Mouse (Mus musculus) yolk sac, embryonic 10.5 days (tissue): Measurements from ENCODE around the gene Mrps36.
A peak's percentile ranks its signal among the peaks of the same experiment; 100 is the strongest.
"Not testable (repeated sequence)": the region's sequence is repeated elsewhere in the genome, so short reads cannot be mapped to it uniquely, and the experiment has no call there.

Source experiments
- DNase-seq: peaks from one replicate; pipeline ENCODE4 v3.0.0-alpha.2; 2017; ENCODE audit warnings: low spot score

Gene Mrps36

GRCm38 (mm10) chr13:100732756-100733155, 11.7 kb downstream of the Mrps36 start:
- DNase-seq = no peak

DNA sequence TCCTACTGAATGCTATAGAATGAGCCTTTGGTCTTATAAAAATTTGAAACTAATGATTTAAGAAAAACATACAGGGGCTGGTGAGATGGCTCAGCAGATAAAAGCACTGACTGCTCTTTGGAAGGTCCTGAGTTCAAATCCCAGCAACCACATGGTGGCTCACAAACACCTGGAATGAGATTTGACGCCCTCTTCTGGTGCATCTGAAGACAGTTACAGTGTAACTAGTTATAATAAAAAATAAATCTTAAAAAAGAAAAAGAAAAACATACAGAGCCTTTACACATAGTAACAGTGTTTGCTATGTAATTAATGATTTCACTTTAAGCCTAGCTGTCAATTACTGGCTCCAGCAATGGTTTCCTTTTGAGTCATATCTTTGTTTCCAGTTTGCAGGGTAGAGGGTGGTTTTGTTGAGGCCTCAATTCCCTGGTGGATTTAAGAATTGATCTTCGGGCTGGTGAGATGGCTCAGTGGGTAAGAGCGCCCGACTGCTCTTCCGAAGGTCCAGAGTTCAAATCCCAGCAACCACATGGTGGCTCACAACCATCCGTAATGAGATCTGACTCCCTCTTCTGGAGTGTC, 12.9 kb downstream of the Mrps36 start:
- not testable (repeated sequence) for DNase-seq

DNA sequence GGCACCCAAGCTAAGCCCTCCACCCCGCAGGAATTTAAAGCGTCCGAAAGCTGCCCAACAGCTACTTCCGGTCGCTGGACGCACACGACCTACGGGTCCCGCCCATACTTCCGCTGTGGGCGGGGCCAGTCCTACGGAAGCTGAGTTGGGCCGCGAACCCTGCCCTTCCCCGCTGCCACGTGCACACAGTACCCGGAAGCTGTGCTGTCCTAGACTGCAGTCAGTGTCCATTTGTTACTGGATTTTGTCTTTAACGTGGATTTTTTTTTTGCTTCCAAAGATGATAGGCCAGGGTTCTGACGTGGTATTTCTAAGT, 13.6 kb downstream of the Mrps36 start, which contains the start of gene Cdk7:
TSS of gene Cdk7 (minus strand) at position 79 of the 316 bp plus-strand sequence.
- DNase-seq = peak; percentile 93

DNA sequence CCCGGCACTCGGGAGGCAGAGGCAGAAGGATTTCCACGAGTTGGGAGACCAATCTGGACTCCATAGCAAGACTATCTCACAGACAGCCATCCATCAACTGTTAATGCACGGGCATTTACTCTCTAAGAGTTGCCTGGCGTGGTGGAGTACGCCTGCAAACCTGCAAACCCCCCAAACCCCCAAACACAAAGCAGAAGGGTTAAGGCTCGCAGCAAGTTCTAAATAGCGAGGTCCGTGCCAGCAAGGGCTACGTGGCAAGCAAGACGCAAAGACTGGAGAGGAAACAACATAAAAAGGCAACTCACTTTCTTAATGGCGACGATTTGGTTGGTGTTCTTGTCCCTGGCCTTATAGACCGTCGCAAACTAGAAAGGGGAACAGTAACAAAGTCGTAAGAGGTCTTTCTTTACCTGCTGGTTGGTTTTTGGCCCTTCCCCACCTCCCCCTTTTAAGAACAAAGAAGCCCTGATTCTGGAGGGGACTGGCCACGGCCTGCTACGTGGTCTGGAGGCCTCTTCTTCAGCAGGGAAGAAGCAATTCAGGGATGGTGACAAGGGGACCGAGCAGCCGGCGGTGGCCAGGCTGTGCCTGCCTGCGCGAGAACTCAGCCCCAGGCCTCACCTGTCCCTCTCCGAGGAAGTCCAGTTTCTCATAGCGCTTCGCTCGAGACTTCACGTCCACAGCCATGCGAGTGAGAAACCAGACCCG, 14.2 kb downstream of the Mrps36 start:
- no peak for DNase-seq

DNA sequence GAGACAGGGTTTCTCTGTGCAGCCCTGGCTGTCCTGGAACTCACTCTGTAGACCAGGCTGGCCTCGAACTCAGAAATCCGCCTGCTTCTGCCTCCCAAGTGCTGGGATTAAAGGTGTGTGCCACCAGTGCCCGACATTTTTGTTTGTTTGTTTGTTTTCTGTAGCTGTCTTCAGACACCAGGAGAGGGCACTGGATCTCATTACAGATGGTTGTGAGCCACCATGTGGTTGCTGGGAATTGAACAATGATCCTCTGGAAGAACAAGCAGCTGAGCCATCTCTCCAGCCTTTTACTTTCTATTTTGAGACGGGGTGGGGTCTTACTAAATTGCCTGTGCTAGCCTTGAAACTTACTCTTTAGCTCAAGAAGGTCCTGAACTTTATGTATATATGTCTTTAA, 15.9 kb downstream of the Mrps36 start:
- DNase-seq = not testable (repeated sequence)

DNA sequence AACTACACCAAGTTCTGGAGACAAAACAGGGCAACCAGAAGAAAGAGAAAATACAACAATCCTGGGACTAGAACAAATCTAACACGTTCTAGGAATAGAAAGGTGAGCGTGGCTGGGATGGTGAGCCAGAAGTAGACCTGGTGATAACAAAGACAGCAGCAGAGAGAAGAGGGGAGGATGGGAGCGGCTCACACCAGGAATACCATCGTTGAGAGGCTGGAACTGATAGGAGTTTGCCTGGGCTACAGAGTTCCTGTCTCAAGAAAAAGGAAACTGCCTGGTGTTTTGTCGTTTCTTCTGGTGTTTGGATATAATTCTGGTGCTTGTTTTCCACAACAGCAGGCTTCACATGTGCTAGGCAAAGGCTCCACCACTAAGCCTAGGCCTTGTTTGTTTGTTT, 16.4 kb downstream of the Mrps36 start:
- no peak for DNase-seq

- DNase-seq = no peak
These were observed 19.3 kb downstream of the Mrps36 start for GRCm38 (mm10) chr13:100725194-100725593.

DNA sequence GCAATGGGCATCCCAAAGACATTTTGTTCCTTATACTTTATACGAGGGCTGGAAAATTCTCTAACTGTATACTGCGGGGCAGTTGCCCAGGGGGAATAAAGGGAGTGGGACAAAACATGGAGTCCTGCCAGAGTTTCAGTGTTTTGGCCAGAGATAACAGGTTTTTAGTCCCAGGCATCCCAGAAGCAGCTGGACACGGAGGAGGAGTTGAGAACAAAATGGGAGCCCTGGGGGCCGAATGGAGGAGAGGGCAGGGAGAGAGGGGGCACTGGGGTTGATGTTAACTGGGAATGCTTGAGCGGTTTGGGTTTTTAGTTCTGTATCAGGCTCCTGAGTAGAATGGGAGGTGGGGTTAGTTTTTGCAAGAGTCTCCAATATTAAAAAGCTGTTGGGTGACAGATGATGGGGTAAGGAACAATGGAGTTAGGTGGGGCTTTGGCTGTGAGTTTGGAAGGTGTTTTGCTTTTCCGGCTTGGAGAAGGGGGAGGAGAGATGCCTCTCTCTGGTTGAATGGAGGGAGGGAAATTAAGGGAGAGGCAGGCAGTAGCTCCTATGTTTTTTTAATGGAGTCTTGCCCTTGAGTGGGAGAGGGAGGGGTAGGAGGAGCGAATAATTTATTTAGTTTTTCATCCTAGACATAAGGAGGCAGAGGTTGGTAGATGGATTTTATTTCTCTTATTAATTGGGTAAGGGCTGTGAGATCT, 20.3 kb downstream of the Mrps36 start:
- no peak for DNase-seq

GRCm38 (mm10) chr13:100721656-100722055, 22.8 kb downstream of the Mrps36 start:
- DNase-seq = no peak

GRCm38 (mm10) chr13:100715467-100715866, 29.0 kb downstream of the Mrps36 start:
- no peak for DNase-seq

DNA sequence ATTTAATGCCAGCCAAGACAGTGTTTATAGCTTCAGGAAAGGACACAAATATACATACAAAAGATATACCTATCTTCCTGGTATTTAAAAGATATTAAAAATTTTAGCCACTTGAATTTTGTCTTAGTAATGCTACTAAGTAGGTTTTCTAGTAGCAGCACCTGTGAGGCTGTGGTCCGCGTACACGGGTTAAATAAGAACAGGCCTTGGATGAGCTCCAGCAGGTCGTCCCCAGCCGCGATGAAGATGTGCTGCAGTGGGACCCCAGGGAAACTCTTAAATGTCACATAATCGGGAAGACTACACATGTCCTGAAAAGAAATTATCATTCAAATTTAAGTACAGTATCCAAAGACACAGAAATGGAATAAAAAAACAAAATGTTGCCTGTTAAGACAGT, 38.3 kb downstream of the Mrps36 start:
- no peak for DNase-seq

DNA sequence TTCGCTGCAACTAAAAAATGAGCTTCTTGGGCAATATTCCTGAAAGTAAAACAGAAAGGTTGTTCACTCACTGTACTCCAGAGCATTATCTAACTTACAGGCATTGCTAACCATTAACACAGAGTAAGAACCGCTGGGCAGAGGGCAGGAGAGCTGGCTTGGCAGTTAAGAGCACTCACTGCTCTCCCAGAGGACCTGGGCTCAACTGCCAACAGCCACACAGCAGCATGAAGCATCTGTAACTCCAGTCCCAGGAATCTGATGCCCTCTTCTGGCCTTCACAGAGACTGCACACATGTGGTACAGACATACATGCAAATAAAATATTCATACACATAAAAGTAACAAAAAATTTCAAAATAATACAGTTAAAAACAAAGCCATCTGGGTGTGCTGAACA, 41.0 kb downstream of the Mrps36 start:
- DNase-seq = no peak

GRCm38 (mm10) chr13:100698866-100699265, 45.6 kb downstream of the Mrps36 start:
- DNase-seq = no peak

DNA sequence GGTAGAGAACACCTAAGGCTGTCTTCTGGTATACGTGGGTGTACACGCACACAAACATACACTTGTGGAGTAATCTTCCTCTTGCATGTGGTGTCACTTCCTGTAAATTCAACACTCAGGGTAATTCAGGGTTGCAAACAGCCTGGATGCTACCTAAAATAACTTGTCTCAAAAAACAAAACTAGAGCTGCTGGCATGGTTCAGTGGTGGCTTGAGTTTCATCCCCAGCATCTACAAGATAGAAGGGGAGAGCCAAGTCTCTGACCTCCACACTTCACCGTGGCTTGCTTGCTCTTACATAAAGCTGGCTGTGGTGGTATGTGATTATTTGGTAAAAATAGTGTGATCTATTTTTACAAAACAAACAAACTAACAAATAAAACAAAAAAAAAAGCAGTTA, 46.9 kb downstream of the Mrps36 start:
- DNase-seq = no peak

- no peak for DNase-seq
These were observed 56.9 kb downstream of the Mrps36 start for GRCm38 (mm10) chr13:100687513-100687912.
